Mouse (Mus musculus) G1E (cell line): ENCODE data around the gene Noxo1.

ENCODE experiments used
- CTCF ChIP-seq: IDR thresholded peaks from 2 replicates; pipeline ENCODE4 v1.5.1; 2012; ENCODE audit warnings: low read depth, low read length, inconsistent platforms, mixed read lengths
- GATA1 ChIP-seq: IDR thresholded peaks from 2 replicates; pipeline ENCODE4 v1.6.1; 2012; ENCODE audit warnings: borderline replicate concordance, low read length, inconsistent platforms, mixed read lengths
- GATA2 ChIP-seq: IDR thresholded peaks from 2 replicates; pipeline ENCODE4 v1.6.1; 2012; ENCODE audit warnings: low read depth, low read length, inconsistent platforms, borderline replicate concordance
- POLR2AphosphoS5 ChIP-seq: IDR thresholded peaks from 2 replicates; pipeline ENCODE4 v1.6.1; 2012; ENCODE audit warnings: low read depth, low read length, inconsistent platforms; ENCODE audit not compliant: insufficient replicate concordance

DNA sequence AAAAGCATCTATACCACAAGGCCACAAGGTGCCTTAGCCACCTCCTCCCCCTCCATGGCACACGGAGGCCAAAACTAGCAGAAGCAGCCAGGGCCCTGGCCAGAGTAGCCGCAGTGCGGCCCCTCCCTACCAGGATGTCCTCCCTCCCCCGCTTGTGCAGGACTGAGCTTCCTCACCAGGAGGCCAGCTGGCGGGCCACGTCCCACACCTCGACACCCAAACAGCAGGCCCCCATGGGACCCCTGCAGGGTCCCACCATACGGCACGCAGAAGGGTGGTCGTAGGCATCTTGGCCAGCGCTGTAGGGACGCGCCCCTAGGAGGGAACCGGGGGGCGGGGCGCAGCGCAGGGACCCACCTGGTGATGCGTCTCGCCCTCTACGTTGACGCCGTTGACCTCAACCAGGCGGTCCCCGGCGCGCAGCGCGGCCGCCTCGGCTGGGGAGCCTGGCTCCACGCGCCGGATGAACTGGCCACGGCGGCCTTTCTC lies 46.4 kb upstream of the Noxo1 start:
- TF ChIP-seq CTCF (no peak), POLR2AphosphoS5 (no peak), GATA1 (no peak), GATA2 (no peak)
